Mouse (Mus musculus): ENCODE data around the gene Dpyd.

GRCm38 (mm10) chr3:119168166-119168565, 606.2 kb downstream of the Dpyd start:
- TF ChIP-seq CTCF (IDR thresholded peaks at IDR 0.05) (no peak), POLR2A (IDR thresholded peaks at IDR 0.05; ENCODE audit: insufficient read depth, low read depth, low read length) (no peak)

Measured in heart, adult 2 months (tissue).